Mouse (Mus musculus): ENCODE results near the gene Wdr38. TPM values are rescaled to one million over a fixed set of nuclear protein-coding genes. Genes with fewer than 3 reads are reported as not detected.

Wdr38 gene
- under 1 TPM; 0.17 to 0.21 TPM for total RNA-seq (2021)
- long read RNA-seq, experiment 1 = 0 reads
- long read RNA-seq, experiment 2, partial matches to known transcripts = 0 of 2 reads
- long read RNA-seq, experiment 2, other reads (novel, unspliced or antisense) = 2 of 2 reads

DNA sequence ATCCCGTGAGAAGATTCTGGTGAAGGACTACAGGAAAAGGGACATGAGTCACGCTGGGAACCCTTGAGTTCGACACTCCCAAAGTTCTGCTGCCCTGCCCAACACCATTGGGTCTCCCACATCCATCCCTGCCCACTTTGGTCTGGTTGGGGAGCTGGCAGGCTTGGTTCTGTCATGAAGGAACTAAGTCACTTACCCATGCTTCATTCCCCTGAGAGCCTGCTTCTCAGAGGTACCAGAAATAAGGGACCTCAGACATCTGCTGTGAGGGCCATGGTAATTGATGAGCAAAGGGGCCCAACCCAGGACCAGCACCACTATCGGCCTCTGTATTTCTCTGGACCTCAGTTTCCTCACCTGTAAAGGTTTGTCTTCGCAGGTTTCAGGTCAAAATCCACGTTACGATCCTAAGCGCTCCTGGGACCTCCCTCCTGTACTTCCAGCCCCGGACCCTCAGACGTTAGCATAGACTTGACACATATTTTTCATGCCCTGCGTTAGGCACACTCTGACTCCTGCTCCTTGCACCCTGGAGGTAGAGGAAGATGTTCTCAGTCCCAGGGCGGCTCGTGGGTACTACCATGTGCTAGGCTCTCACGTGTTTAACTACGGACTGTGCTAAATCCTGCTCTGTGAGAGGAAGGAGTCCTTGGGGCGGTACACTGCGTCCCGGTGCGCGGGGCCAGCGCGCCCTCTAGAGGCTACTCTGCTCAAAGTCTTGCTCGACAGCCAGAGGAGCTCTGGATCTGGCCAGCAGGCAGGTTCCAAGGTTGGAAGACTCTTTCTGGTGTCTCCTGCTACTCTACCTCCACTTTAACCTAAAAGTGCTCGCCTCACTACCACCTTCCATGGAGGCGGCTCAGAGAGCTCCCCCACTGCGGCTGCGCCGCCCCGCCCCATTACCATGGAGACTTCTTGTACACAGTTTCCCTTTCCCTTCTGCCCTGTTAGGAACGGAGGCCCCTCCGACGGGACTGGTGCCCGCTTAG is at the start of gene Wdr38:
Gene Wdr38, plus strand, starts transcription at position 91 of the 989 bp plus-strand sequence.
- peak; percentile 79 to 88 for DNase-seq (ENCODE audit: low spot score in 2 of 2)

DNA sequence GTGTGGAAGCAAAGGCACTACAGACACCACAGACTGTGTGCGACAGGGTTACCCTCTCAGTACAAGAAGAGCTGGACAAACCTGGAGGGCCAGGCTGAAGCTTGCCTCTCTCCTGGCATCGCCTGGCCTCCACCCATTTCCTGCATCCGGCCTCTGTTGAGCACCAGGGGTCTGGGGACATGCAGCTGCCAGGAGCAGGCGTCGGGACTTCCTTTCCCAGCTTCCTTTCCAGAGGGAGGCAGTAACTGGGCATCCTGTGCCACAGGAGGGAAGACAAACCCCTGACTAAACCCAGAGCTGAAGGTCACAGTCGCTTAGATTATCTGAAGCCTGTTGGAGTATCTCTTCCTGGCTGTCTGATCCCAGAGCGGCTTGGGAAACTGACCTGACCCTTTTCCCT is 49.7 kb upstream of the Wdr38 start:
- DNase-seq (ENCODE audit: low spot score in 2 of 2) = no peak

DNA sequence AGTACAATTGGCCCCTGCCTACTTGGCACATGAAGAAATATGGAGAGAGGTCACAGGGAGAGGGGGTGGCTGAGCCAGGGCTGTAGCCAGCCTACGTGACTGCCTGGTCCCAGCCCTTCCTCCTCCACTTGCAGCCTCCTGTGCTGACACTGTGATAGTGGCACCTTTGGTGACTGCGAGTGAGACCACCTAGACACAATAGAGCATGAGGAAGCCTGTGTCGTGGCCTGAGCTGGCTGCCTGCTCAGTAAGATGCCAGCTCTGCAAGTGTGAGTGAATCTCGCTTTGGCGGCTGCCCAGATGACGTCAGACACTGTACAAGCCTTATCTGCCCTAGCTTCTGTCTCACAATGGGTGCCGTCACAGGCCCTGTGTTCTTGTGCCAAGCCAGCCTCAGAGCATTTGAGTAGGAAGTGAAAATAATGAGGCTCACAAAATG is 47.0 kb upstream of the Wdr38 start:
- DNase-seq (ENCODE audit: low spot score in 2 of 2) = peak in 1 of 2 experiments; percentile 78

DNA sequence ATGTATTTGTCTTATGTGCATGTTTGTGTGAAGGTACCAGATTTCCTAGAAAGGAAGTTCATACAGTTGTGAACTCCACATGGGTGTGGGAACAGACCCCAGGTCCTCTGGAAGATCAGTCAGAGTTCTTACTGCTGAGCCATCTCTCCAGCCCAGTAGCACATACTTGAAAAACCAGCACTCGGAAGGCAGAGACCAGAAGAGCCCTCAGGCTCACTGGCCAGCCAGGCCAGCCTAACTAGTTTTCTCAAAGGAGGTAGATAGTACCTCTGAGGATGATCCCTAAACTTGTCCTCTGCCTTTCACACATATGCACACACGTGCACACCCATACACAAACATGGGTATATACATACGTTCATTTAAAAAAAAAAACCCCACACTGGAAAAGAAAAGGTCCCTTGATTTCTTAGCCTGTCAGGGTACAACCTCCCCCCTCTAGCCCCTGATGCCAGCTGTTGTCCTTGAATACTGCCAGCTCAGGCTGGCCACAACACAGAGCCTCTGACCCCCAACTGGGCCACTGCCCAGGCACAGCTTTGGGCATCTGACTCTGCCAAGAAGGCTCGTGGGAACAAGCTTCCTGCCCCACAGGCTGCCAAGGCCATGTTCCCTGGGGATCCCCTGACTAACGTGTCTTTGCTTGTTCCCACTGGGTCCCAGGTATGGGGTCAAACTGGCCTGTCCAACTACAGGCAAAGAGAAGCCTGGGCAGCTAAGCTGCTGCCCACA is 44.0 kb upstream of the Wdr38 start:
- DNase-seq (ENCODE audit: low spot score in 2 of 2) = peak in 1 of 2 experiments; percentile 77

DNA sequence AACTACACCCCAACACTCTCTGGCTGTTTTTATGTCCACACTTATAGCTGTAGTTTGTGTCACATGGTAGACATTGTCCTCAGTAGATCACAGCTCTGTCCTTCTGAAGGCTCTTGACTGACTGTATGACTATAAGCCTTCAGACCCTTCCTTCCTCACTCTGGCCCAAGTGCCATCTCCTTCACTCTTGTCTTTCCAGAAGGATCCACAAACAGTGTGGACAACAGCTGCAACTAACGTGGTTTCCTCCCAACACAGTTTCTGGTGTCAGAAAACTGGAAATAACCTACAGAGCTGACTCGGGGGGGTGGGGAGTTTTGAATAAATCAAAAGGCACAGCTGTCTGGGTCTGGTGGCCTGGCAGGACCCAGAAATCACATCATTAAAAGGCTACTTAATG is 41.2 kb upstream of the Wdr38 start:
- DNase-seq (ENCODE audit: low spot score in 2 of 2) = no peak

DNA sequence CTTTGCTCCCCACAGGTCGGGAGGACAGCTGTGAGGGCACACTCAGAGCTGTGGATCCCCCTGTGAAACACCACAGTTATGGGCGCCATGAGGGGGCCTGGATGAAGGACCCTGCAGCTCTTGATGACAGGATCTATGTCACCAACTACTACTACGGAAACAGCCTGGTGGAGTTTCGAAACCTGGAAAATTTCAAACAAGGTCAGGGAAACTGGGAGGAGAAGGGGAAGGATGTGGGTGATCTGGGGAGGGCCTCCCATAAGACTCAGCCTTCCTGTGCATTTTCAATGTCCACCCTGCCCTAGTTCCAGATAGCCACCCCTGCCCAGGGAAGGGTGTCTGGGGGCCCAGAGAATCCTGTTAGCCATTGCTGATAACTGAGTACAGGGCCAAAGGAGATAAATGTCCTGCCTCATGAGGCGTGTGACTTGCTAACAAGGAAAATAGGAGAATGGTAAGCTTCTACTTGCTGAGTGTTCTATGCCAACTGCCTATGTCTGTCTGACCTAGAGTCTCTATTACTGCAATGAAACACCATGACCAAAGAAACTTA is 39.5 kb upstream of the Wdr38 start:
- no peak for DNase-seq (ENCODE audit: low spot score in 2 of 2)

DNA sequence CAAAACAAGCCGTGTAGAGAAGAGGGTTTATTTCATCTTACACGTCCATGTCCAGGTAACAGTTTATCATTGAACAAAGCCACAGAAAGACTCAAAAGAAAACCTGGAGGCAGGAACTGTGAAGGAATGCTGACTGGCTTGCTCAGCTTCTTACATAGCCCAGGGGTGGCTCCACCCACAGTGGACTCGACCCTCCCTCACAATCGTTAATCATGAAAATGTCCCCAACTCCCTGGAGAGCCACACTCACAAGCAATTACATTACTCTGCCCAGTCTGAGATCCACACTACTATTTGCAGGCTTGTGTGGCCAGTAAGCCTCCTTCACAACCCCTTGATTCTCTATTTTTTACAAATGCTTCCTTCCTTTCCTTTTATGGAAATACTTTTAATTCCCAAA is 33.1 kb upstream of the Wdr38 start:
- DNase-seq (ENCODE audit: low spot score in 2 of 2) = no peak

DNA sequence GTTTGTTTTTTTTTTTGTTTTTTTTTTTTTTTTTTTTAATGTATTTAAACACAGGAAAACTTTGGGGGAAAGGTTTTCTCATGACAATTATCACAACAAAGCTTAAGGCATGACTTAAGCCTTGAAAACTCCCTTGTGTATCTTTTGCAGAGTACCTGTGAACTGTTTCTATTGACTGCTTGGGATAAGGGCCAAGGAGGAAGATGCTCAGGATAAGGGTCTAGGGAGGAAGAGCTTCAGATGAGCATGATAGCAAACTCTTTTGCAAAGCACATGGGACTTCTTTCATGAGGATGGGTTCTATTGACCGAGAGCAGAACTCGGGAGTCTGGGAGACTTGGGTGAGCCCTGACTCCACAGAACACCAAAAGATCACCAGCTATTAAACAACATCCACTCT is 27.6 kb upstream of the Wdr38 start:
- no peak for DNase-seq (ENCODE audit: low spot score in 2 of 2)

DNA sequence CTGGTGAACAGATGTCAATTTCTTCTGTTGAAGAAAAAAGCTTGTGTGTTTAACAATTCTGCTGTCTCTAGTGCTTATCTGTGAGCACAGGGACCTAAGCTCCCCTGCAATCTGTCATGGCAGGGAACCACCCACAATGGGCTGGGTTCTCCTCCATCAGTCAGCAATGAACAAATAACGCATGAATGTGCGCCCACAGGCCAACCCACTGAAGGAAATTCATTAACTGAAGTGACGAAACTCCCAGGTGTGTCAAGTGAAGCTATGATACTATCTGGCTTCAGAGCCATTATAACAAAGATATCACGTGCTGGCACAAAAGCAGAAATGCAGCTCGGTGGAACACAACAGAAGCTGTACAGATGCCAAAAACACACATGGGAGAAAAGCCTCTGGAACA is 27.2 kb upstream of the Wdr38 start:
- DNase-seq (ENCODE audit: low spot score in 2 of 2) = no peak

DNA sequence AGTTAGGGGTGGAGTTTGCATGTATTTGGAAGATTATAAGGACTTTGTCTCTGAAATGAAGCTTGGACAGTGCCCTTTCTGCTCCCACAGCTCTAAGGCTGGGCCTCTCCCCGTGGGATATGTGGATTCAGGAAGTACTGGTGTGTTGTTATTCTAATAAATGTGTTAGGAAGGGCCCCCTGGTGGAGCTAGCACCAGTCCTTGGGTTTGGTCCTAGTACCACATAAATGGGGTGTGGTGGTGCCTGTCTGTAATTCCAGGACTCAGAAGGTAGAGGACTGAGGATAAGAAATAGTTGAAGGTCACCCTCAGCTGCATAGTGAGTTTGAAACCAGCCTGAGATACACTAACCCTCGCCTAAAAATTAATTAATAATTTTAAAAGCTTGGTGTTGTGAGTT is 24.1 kb upstream of the Wdr38 start:
- no peak for DNase-seq (ENCODE audit: low spot score in 2 of 2)

DNA sequence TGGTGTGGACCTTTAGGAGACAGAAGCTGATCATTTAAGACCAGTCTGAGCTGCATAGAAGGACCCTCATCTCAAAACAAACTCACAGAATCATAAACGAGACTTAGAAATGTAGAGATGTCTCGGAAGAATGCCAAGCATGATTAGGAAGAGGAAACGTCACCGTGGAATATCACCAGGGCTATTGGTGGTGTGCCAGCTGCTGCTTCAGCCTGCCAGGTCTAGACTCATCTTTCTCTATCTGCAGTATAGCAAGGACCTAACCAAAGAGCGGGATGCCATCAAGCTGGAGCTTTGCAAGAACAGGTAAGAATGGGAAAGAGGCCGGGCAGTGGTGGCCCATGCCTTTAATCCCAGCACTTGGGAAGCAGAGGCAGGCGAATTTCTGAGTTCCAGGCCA is 23.6 kb upstream of the Wdr38 start:
- DNase-seq (ENCODE audit: low spot score in 2 of 2) = no peak

DNA sequence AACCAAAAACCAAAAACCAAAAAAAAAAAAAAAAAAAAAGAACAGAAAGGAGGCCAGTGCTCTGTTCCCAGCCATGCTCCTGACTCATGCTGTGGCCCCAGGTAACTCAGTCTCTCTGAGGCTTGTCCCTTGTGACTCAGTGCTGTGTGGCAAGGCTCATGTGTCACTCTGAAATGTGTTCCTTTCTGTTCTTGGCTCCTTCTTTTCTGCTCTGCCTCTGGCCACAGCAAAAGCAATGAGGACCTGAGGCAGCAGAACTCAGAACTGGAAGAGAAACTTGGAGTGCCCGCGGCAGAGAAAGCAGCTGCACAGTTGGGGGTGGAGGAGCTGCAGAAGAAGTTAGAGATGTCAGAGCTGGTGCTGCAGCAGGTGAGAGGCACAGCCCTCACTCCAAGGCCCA is 23.1 kb upstream of the Wdr38 start:
- no peak for DNase-seq (ENCODE audit: low spot score in 2 of 2)

DNA sequence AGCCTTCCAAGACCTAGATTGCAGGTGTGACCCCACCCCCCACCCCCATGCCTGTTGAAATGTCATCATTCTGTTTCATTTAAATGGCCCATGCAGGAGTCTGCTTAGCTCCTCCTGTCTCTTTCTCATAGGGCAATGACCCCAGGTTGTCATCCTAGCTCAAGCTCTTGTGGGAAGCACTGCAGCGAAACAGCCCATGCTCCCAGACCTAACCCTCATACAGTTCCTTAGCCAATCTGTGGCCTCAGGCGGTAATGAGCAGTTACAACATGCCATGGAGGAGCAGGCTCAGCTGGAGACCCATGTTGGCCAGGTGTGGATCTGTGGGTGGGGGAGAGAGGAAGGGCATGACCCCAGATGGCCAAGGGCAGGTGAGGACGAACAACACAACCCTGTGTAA is 22.1 kb upstream of the Wdr38 start:
- no peak for DNase-seq (ENCODE audit: low spot score in 2 of 2)

DNA sequence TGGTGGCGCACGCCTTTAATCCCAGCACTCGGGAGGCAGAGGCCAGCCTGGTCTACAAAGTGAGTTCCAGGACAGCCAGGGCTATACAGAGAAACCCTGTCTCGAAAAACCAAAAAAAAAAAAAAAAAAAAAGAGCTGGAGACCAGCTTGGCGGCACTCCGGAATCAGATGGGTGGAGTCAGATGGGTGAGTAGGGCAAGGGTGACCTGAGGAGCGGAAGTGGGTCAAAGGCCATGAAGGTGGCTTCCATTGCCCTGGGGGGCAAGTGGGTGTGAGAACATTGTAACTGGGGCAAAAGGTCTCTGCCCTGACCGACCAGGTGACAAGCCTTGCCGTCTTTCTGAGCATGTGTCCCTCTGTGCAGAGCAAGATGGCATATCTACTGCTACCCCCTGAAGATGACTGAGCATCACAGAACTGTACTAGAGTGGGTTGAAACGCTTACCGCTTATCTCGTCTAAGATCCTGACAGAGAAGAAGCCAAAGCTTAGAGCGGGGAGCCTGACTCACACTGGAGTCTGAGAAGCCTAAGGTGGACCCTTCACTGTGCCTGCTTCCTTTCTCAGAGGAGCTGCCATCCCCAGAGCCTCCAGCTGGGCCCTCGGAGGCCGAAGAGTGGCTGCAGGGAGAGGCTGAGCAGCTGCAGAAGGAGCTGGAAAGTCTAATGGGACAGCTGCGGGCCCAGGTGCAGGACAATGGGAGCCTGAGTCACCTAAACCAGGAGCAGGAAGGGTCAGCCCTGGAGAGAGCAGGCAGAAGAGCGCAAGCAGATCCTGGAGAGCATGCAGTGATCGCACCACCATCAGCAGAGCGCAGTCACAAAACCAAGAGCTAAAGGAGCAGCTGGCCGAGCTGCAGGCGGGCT is 21.1 kb upstream of the Wdr38 start:
- no peak for DNase-seq (ENCODE audit: low spot score in 2 of 2)

DNA sequence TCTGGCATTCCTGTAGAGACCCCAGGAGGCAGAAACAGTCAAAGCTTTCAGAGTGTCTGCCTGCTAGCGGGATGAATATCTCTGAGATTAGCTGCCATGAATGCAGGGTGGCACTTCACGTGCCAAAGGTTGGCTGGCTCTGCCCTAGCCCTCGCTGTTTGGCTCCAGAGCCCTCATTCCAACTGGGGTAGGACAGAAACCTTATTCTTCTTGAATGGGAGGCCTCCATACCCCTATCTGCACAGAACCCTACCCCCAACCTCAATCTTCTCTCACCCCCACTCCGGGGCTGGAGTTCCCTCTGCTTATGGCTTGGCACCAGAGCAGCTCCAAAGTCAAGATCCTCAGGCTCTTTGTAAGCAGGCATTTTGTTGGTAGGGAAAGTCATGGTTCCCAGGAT is 19.4 kb upstream of the Wdr38 start:
- no peak for DNase-seq (ENCODE audit: low spot score in 2 of 2)

DNA sequence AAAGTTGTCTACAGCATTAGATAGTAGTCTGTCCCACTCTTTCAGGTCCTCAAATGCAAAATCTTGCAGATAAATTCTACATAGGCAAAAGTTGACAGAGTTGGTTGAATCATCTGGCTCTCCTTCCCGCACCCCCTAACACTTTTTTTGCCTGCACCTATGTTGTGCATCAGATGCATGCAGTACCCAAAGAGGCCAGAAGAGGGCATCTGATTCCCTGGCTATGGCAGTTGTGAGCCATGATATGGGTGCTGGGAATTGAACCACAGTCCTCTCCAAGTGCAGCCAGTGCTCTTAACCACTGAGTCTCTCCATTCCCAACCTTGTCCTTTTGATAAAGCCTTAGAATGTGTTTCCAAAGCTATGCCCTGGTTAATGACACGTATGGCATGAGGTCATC is 13.8 kb upstream of the Wdr38 start:
- no peak for DNase-seq (ENCODE audit: low spot score in 2 of 2)

DNA sequence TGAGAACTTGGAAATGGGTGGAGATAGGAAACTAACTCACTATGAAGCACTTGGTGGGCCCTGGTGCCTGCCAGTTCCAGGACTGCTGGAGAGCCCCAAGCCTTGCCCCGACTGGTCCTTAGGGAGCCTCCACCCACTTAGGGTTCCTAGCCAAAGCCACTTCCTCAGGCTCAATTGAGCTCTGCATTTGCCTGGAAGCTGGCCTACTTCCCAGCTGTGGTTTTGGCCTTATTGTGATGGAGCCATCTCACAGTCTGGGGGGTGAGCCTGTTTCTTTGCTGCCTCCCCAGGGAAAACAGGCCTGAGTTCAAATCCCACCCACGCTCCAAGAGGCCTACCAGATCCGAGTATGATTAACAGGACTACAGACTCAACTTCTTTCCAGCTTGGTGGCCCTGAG is 10.7 kb upstream of the Wdr38 start:
- no peak for DNase-seq (ENCODE audit: low spot score in 2 of 2)

DNA sequence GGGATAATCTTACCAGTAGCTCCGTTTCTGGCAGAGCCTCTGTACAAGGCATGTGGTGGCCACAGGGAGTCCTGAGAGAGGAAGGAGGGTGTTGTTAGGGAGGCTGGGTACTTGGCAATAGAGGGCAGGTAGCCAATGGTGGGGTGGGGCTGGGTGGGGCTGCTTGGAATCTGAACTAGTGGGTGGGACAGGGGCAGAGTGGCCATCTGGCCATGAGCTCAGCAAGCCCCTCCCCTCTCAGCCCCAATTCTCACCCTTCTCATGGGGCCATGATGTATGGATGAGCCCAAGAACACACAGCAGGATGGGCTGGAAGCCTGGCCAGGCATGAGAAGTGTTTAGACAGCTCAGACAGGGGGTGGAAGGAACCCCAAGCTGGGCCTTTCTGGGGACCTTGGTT is 9.9 kb upstream of the Wdr38 start:
- DNase-seq (ENCODE audit: low spot score in 2 of 2) = no peak

DNA sequence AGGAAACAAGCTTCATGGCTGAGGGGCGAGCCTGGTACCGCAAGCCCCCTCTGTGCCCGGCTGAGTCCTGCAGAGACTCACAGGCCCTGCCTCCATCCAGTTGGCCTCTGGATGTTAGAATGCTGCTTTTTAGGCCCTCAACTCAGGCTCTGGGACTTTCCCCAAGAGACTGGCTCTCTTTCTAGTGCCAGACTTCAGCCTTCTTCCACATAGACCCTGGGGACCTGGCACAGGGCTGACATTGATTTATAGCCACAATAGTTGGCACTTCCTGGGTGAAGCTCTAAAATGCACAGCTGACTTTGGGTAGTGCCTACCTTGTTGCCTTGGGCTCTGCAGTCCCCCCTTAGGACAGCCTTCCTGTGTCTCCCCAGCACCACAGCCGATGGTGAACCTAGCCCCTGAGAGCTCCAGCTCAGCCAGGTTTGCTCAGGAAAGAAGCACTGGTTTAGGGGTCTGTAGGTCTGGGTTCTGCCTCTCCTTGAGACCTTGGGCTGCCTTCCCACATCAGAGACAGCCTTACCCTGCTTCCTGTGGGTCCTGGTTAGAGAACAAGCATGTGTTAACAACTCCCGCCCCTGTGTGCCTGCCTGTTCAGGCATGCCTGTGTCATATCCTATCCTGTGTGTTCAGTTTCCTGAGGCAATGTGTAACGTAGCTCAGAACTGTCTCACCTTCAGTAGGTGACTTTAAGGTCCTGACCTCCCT is 9.3 kb upstream of the Wdr38 start:
- no peak for DNase-seq (ENCODE audit: low spot score in 2 of 2)

DNA sequence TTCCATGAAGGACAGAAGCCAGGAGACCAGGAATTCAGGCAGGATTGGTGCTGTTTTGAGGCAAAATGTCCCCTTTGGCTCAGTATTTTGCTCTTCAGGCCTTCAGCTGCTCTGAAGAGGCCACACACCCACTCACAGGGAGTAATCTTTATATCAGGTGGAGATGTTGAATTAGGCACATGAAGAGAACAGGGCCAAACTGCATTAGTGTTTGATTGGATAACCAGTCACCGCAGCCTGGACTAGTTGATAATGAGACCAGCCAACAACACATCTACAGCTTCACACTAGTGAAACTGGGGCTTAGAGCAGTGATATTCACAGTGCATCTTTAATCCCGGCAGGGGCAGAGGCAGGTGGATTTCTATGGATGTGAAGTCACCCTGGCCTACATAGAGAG is 8.3 kb upstream of the Wdr38 start:
- no peak for DNase-seq (ENCODE audit: low spot score in 2 of 2)
